8 mouse cellular contexts compared by ENCODE assay signal in genomic region chr4:116995798-116996135, GRCm38 (mm10). TPM values are rescaled to one million over a fixed set of nuclear protein-coding genes. Genes with fewer than 3 reads are reported as not detected.
A peak's percentile ranks its signal among the peaks of the same experiment; 100 is the strongest.
DNase-seq lines count a peak whose midpoint lies in the region; ATAC-seq and TF ChIP-seq lines count a peak whose summit lies in the region.

No protein-coding gene starts in this region.

- ATAC-seq in embryonic facial prominence, embryonic 11.5 days (replicated peaks; ENCODE audit: insufficient number of reproducible peaks, low FRiP score, low TSS enrichment, low read depth), result peak; percentile 5
- ATAC-seq in heart, postnatal 0 days (ENCODE audit: insufficient read depth, low read depth), result peak; percentile 8; the same call in 1 of the 2 replicates
- ATAC-seq in frontal cortex, adult (ENCODE audit: low TSS enrichment), result no peak

- TF ChIP-seq CTCF in heart, postnatal 0 days (IDR thresholded peaks at IDR 0.05; ENCODE audit: low read depth), result peak; percentile 15

- peak overlapping the region; percentile 96 for H3K4me3 ChIP-seq in embryonic facial prominence, embryonic 11.5 days (ENCODE audit: low read depth, low read length)
- peak overlapping the region; percentile 91 for H3K4me3 ChIP-seq in heart, postnatal 0 days (ENCODE audit: low read depth, low read length)

- H3K9me3 ChIP-seq in embryonic facial prominence, embryonic 11.5 days (replicated peaks; ENCODE audit: control insufficient read depth, low read length), result no peaks in the 10 kb centered on the region
- H3K9me3 ChIP-seq in heart, postnatal 0 days (replicated peaks; ENCODE audit: control insufficient read depth, low read length), result no peaks in the 10 kb centered on the region

- DNase-seq in 416B (ENCODE audit: low read depth) (peak; percentile 54), NIH3T3 (ENCODE audit: low read depth) (peak; percentile 63)
- DNase-seq in embryonic facial prominence, embryonic 11.5 days (ENCODE audit: low spot score), result peak; percentile 52
- peak; percentile 18 for DNase-seq in heart, postnatal 0 days (ENCODE audit: low spot score)
- DNase-seq in large intestine, adult 2 months (ENCODE audit: low read depth, low spot score), result peak; percentile 62
- DNase-seq in mesoderm, embryonic 11.5 days (ENCODE audit: low read depth, low spot score), result peak; percentile 54
- DNase-seq in spleen, postnatal 4 days (ENCODE audit: low spot score in 2 of 2), result peak; percentile 67 to 83

- no peak for TF ChIP-seq EP300 in heart, postnatal 0 days (IDR thresholded peaks at IDR 0.05; ENCODE audit: low read depth)

- peak overlapping the region; percentile 74 for H3K9ac ChIP-seq in embryonic facial prominence, embryonic 11.5 days (replicated peaks; ENCODE audit: low read length)
- peak overlapping the region; percentile 86 for H3K9ac ChIP-seq in heart, postnatal 0 days (replicated peaks; ENCODE audit: low read depth, low read length)

- H3K27me3 ChIP-seq in embryonic facial prominence, embryonic 11.5 days (ENCODE audit: control insufficient read depth, insufficient read depth, low read length), result no peaks in the 10 kb centered on the region
- H3K27me3 ChIP-seq in heart, postnatal 0 days (ENCODE audit: control insufficient read depth, insufficient read depth, low read length), result no peaks in the 10 kb centered on the region

- 0% methylated on average over 16 of the region's 16 CpGs for WGBS in embryonic facial prominence, embryonic 11.5 days
- under 1% methylated on average over 16 of the region's 16 CpGs for WGBS in heart, postnatal 0 days
- under 1% methylated on average over 16 of the region's 16 CpGs for WGBS in large intestine, adult 2 months

- H3K4me1 ChIP-seq in embryonic facial prominence, embryonic 11.5 days (ENCODE audit: control insufficient read depth, insufficient read depth, low read length), result peaks cover 5% of the 10 kb centered on the region; the same call in 1 of the 2 replicates
- H3K4me1 ChIP-seq in heart, postnatal 0 days (ENCODE audit: control insufficient read depth, insufficient read depth), result peaks cover 12% of the 10 kb centered on the region

- H3K27ac ChIP-seq in embryonic facial prominence, embryonic 11.5 days (replicated peaks; ENCODE audit: low read depth, low read length), result 0 out of 2 replicates have a peak overlapping the region, but pooled peaks have one; percentile 35
- peak overlapping the region; percentile 78 for H3K27ac ChIP-seq in heart, postnatal 0 days (ENCODE audit: low read depth)

- H3K36me3 ChIP-seq in embryonic facial prominence, embryonic 11.5 days (replicated peaks; ENCODE audit: control insufficient read depth, insufficient read depth, low read depth, low read length), result peaks cover 2% of the 10 kb centered on the region; the same call in 1 of the 2 replicates
- peaks cover 30% of the 10 kb centered on the region for H3K36me3 ChIP-seq in heart, postnatal 0 days (replicated peaks; ENCODE audit: control insufficient read depth, insufficient read depth, low read length)

- peak overlapping the region; percentile 99 for H3K4me2 ChIP-seq in embryonic facial prominence, embryonic 11.5 days (ENCODE audit: low read depth, low read length)
- peak overlapping the region; percentile 98 for H3K4me2 ChIP-seq in heart, postnatal 0 days (ENCODE audit: low read depth, low read length)

RNA-seq across cellular contexts. Expression of gene Hectd3, which starts 0.7 kb away (rescaled TPM):
- 6.1 and 7.3 TPM in 2 replicates for polyA plus RNA-seq in embryonic facial prominence, embryonic 11.5 days (2014; fragmentation: Nextera tagmentation; extraction: Ambion mirVana)
- 14.4 and 19.2 TPM in 2 replicates for total RNA-seq in heart, postnatal 0 days (2014; rRNA removed; ENCODE audit: low replicate concordance)
- 5.3 and 5.6 TPM in 2 replicates for polyA plus RNA-seq in heart, postnatal 0 days (2015; fragmentation: Nextera tagmentation; extraction: Ambion mirVana)
- 71.2 and 117 TPM in 2 replicates for polyA plus RNA-seq in large intestine, adult 2 months (2012; rRNA removed)

RNA-seq across cellular contexts. Expression of gene Urod, which starts 1.6 kb away (rescaled TPM):
- polyA plus RNA-seq in embryonic facial prominence, embryonic 11.5 days (2014; fragmentation: Nextera tagmentation; extraction: Ambion mirVana), result 109 and 115 TPM in 2 replicates
- 103 and 124 TPM in 2 replicates for total RNA-seq in heart, postnatal 0 days (2014; rRNA removed; ENCODE audit: low replicate concordance)
- polyA plus RNA-seq in heart, postnatal 0 days (2015; fragmentation: Nextera tagmentation; extraction: Ambion mirVana), result 107 and 110 TPM in 2 replicates
- polyA plus RNA-seq in large intestine, adult 2 months (2012; rRNA removed), result 37.8 and 47.5 TPM in 2 replicates

RNA-seq across cellular contexts. Expression of gene Eif2b3, which starts 23.4 kb away (rescaled TPM):
- polyA plus RNA-seq in embryonic facial prominence, embryonic 11.5 days (2014; fragmentation: Nextera tagmentation; extraction: Ambion mirVana), result 52.0 and 56.3 TPM in 2 replicates
- total RNA-seq in heart, postnatal 0 days (2014; rRNA removed; ENCODE audit: low replicate concordance), result 10.7 and 14.0 TPM in 2 replicates
- polyA plus RNA-seq in heart, postnatal 0 days (2015; fragmentation: Nextera tagmentation; extraction: Ambion mirVana), result 25.7 and 27.5 TPM in 2 replicates
- 5.2 and 7.1 TPM in 2 replicates for polyA plus RNA-seq in large intestine, adult 2 months (2012; rRNA removed)

Comparison
In these comparisons a context has a peak if more than half of its experiments do, and no peak if none do; other contexts are left out.
1. DNase-seq: peak in every context shown above with its lines; median percentile 75 in spleen, postnatal 4 days; 63 in NIH3T3; 62 in large intestine, adult 2 months; 54 in 416B; 54 in mesoderm, embryonic 11.5 days; 52 in embryonic facial prominence, embryonic 11.5 days; 18 in heart, postnatal 0 days.